Mouse (Mus musculus): ENCODE measurements around the gene Nphp1.

Nphp1 gene

DNA sequence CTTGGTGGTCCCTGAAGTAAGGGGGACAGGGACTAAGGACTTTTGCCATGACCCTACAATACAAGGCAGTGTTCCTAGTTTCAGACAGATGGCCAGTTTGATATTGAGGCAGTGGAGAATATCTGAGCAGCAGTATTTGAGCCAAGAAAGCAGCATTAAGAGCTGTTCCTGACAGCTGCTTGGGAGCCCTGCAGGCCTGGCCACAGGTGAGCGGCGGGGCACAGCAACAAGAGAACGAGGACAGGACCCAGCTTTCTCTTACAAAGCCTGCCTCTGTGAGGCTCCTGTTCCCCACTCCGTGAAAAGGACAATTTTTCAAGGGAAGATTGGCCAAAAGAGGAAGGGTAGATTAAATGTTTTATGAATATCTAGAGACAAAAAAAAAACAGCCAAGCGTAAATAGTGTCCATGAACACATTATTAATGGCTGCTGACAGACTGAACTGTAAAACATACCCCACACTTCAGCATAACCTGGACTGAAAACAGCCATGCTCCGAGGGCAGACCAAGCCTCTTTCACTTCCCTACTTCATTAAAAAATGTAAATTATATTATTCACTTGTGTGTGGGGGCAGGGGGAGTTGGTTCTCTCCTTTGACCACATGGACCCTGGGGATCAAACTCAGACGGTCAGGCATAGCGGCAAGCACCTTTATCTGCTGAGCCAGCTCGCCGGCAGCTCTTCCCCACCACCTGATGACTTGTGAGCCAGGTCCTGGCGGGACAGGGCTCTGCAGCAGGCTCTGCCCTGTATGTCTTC, 36.7 kb downstream of the Nphp1 start:
- no peak for ATAC-seq (ENCODE audit: insufficient number of reproducible peaks, low FRiP score, low TSS enrichment)

- no peak for ATAC-seq (ENCODE audit: insufficient number of reproducible peaks, low FRiP score, low TSS enrichment)
Observed at GRCm38 (mm10) chr2:127749376-127749775, 39.3 kb downstream of the Nphp1 start.

- no peak for ATAC-seq (ENCODE audit: insufficient number of reproducible peaks, low FRiP score, low TSS enrichment)
Observed at GRCm38 (mm10) chr2:127748316-127748715, 40.4 kb downstream of the Nphp1 start.

DNA sequence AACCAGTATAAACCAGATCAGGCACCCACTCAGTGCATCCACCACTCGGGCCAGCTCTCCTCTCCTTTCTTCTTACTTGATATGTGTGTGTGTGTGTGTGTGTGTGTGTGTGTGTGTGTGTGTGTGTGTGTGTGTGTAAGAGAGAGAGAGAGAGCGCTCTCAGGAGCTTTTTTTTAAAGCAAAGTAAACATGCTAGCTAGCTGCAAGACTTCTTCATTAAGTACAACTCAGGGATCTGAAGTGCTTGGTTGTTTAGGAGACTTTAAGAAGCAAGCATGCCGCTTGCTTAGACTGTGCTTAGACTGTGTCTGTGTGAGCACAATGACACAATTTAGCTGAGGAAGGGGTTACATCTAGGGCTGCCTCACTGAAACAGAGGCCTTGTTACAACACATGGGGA, 46.1 kb downstream of the Nphp1 start:
- ATAC-seq (ENCODE audit: insufficient number of reproducible peaks, low FRiP score, low TSS enrichment), result no peak

GRCm38 (mm10) chr2:127740756-127741519, 47.8 kb downstream of the Nphp1 start:
- ATAC-seq (ENCODE audit: insufficient number of reproducible peaks, low FRiP score, low TSS enrichment), result no peak

DNA sequence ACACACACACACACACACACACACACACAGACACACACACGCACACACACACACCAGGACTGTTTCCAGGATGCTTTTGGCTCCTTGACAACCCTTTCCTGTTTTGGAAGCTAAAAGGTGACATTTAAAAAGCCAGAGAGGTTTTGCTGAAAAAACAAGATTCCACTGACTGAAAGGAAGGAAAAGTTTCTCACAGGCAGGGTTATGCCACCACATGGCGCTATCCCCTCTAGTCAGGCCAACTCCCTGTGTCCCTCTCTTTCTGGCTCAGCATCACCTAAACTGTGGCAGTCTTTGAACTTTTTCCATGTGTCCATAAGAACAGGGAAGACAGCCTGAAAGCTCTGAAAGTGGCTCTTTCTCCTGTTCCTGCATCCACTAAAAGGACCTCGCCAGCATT, 50.8 kb downstream of the Nphp1 start:
- ATAC-seq (ENCODE audit: insufficient number of reproducible peaks, low FRiP score, low TSS enrichment), result no peak

DNA sequence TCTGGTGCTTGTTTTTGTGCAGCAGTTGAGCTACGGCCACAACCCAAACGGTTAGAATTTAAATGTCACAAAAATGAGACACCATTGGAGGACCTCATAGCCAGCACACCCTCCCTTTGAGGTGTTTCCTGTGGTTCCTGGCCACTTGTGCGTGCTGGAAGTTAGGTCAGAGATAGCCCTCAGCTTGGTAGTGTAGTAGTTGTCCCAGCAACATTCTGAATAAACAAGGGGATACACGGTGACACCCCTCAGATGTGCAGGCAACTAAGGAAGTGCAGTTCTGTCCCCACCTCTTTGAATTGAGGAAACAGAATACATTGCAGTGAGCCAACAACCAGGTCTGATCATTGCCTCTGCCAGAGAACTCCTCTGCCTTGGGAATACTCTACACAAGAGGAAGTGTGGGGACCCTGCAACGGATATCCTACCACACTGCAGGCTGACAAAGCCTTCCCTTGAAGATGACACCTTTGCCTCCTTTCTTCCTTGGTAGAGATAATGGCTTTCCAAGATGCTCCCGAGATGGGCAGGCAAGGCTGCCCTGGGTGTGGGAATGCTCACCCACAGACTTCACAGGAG, 52.0 kb downstream of the Nphp1 start:
- ATAC-seq (ENCODE audit: insufficient number of reproducible peaks, low FRiP score, low TSS enrichment), result no peak

DNA sequence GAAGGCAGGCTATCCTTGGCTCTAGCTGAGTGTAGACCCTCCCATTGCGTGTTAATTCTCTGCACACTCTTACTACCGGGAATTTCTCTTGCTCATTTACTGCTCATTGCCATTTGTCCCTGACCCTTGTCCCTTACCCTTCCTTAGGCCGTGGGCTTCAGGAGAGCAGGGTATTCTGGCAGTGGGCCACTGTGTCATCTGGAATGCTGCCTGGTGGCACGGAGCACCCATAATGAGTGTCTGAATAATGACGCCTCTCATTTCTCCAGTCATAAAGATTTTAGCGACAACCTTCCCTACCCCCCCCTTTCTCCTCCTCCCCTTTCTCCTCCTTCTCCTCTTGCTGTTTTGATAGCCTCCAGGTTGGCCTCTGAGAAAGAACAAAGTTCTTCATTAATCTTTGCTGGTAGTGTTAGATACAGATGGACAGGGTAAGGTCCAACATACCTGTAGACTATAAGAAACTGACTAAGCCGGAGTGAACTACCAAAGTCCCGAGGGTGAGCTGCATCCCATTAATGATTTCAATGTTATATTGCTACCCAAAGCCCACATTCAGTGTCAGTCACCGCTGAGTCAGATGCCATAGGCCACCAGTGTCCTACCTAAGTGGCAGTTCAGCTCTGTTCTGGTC, 53.1 kb downstream of the Nphp1 start:
- no peak for ATAC-seq (ENCODE audit: insufficient number of reproducible peaks, low FRiP score, low TSS enrichment)

GRCm38 (mm10) chr2:127734889-127735288, 53.8 kb downstream of the Nphp1 start:
- ATAC-seq (ENCODE audit: insufficient number of reproducible peaks, low FRiP score, low TSS enrichment), result no peak

DNA sequence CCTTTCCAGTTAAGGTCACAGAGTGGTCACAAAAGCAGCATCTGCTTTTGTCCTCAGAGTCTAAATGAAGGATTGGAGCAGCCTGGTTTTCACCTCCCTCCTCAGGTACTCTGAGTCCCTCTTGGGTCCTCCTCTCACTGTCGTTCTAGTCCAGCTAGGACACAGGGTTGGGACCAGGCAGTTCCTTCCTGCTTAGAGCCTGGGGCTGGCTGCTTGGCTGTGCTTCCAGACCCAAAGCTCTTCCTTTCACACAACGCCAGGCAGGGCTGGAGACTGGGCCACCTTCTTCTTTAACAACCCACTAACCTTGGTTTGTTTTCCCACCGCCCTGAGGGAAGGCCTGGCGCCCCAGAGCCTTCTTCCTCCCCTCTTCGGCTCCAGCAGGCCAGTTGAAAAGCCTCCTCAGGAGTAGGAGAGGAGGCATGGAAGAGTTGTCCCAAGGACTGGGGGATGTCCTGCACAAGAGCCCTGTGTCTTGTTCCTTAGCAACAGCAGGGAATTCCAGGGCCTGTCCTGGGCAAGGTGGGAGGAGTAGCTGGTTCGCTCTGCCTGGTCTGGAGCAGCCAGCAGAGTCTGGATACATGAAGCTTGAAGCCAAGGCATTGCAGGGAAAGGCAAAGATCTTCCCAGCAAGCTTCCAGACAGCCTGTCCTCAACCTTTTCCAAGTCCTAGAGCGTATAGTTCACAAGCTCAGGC, 58.2 kb downstream of the Nphp1 start:
- ATAC-seq (ENCODE audit: insufficient number of reproducible peaks, low FRiP score, low TSS enrichment), result no peak

GRCm38 (mm10) chr2:127729671-127730070, 59.0 kb downstream of the Nphp1 start, which contains the start of gene Mall:
Mall (minus strand) TSS chr2:127729932.
- no peak for ATAC-seq (ENCODE audit: insufficient number of reproducible peaks, low FRiP score, low TSS enrichment)

DNA sequence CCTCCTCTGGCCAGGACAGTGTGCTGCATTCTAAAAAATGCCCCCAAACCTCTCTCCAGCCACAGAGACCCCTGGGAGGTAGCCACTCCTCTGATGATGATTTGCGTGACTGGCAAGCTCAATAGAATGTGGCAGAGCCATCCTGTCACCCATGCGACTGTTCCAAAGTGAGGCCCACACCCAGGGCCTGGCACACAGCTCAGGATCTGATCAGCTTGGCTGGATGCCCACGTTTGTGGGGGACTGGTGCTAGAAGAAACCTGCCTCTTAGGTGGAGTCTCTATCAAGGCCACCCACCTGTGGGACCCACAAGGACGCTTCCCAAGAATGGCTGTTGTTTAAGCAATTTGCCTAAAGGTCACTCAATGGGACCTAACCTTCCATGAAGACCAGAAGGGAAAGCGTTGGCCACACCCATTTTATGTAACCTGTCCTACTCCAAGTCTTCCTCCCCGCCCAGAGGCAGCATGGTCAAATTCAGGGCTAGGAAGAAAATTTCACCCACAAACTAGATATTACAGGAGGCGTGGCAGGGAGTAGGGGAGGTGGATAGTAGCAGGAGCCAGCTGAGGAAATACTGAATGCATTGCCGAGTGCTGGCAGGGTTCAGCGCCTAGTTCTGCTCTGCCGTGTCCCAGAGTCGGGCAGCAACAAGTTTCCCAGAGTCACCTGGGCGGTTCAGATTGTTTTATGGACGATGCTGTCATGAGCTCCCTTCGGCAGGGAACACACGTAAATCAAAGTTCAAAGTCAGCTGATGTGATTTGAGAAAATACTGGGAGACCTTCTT, 59.8 kb downstream of the Nphp1 start:
- no peak for ATAC-seq (ENCODE audit: insufficient number of reproducible peaks, low FRiP score, low TSS enrichment)

DNA sequence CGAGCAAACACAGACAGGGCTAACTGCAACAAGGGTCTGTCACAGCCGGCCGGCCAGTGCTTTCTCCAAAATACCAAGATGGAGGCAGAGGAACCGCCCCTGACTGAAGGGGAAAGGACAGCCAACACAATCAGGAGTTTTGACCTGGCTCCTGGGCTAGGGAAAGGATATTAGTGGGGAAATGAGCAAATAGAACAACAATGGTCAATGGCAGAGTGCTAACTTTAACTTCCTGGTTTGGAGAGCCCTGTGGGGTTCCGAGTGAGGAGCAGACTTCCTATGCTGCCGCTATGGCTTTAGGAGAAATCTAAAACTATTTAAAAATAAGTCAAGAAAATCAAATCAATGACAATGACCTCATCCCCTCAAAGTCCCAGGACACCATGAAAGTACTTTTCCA, 60.6 kb downstream of the Nphp1 start:
- ATAC-seq (ENCODE audit: insufficient number of reproducible peaks, low FRiP score, low TSS enrichment), result no peak

- ATAC-seq (ENCODE audit: insufficient number of reproducible peaks, low FRiP score, low TSS enrichment), result no peak
Observed at GRCm38 (mm10) chr2:127723193-127723592, 65.5 kb downstream of the Nphp1 start.

GRCm38 (mm10) chr2:127722176-127722892, 66.4 kb downstream of the Nphp1 start:
- ATAC-seq (ENCODE audit: insufficient number of reproducible peaks, low FRiP score, low TSS enrichment), result peak; percentile 96

GRCm38 (mm10) chr2:127718839-127719468, 69.7 kb downstream of the Nphp1 start:
- no peak for ATAC-seq (ENCODE audit: insufficient number of reproducible peaks, low FRiP score, low TSS enrichment)

GRCm38 (mm10) chr2:127714726-127715125, 74.0 kb downstream of the Nphp1 start:
- ATAC-seq (ENCODE audit: insufficient number of reproducible peaks, low FRiP score, low TSS enrichment), result no peak

- no peak for ATAC-seq (ENCODE audit: insufficient number of reproducible peaks, low FRiP score, low TSS enrichment)
Observed at GRCm38 (mm10) chr2:127708792-127709191, 79.9 kb downstream of the Nphp1 start.

Measured in cerebellum, adult (tissue).